Mouse (Mus musculus) MEL (cell line): ENCODE data around the gene Gprc5b. TPM values are rescaled to one million over a fixed set of nuclear protein-coding genes. Genes with fewer than 3 reads are reported as not detected.

Experiments used
- DNase-seq: peaks from one replicate; pipeline ENCODE4 v3.0.0; 2011; ENCODE audit warnings: low read depth, low spot score
- H3K27ac ChIP-seq: 2 replicates; pipeline ENCODE4 v1.5.1; 2012; ENCODE audit warnings: low read depth, mild to moderate bottlenecking, control low read depth, low read length, moderate library complexity; ENCODE audit not compliant: control insufficient read depth
- H3K27me3 ChIP-seq, 2 experiments: fragments of 150-350 bp in 1 of 2; sonication (generic) in 1 of 2; 2 replicates each; pipeline ENCODE4 v1.6.1; 2012; ENCODE audit warnings: low read length in 2 of 2, mild to moderate bottlenecking in 2 of 2, improper control_type of control experiment in 1 of 2, moderate library complexity in 1 of 2; ENCODE audit not compliant: insufficient read depth in 2 of 2, control insufficient read depth in 1 of 2
- H3K36me3 ChIP-seq, 2 experiments: 2 replicates each; pipeline ENCODE4 v1.6.1; 2012 to 2014; ENCODE audit warnings: low read length in 2 of 2, improper control_type of control experiment in 1 of 2, inconsistent platforms in 1 of 2, mild to moderate bottlenecking in 1 of 2; ENCODE audit not compliant: insufficient read depth in 2 of 2, control insufficient read depth in 1 of 2
- H3K4me1 ChIP-seq, 2 experiments: fragments of 150-350 bp in 1 of 2; sonication (generic) in 1 of 2; 2 replicates each; pipeline ENCODE4 v1.6.1; 2012; ENCODE audit warnings: low read length in 2 of 2, improper control_type of control experiment in 1 of 2, mild to moderate bottlenecking in 1 of 2; ENCODE audit not compliant: insufficient read depth in 2 of 2, control insufficient read depth in 1 of 2
- H3K4me3 ChIP-seq, 2 experiments: fragments of 150-350 bp in 1 of 2; sonication (generic) in 1 of 2; 2 replicates each; pipeline ENCODE4 v1.5.1; 2012; ENCODE audit warnings: low read depth in 2 of 2, low read length in 2 of 2, mild to moderate bottlenecking in 2 of 2, moderate library complexity in 2 of 2, control low read depth in 1 of 2, improper control_type of control experiment in 1 of 2; ENCODE audit not compliant: control insufficient read depth in 1 of 2, insufficient read depth in 1 of 2
- H3K79me2 ChIP-seq: 2 replicates; pipeline ENCODE4 v1.6.1; 2012; ENCODE audit warnings: mild to moderate bottlenecking, low read length, moderate library complexity; ENCODE audit not compliant: control insufficient read depth, poor library complexity, insufficient read depth
- H3K9ac ChIP-seq: 2 replicates; pipeline ENCODE4 v1.6.1; 2012; ENCODE audit warnings: low read depth, mild to moderate bottlenecking, control low read depth, low read length, moderate library complexity; ENCODE audit not compliant: control insufficient read depth, poor library complexity, severe bottlenecking
- H3K9me3 ChIP-seq: fragments of 150-350 bp; sonication (generic); replicated peaks from 2 replicates; pipeline ENCODE4 v1.6.1; 2012; ENCODE audit warnings: mild to moderate bottlenecking, low read length, improper control_type of control experiment, moderate library complexity; ENCODE audit not compliant: insufficient read depth
- CTCF ChIP-seq, 3 experiments: IDR thresholded peaks in 2 of 3; conservative IDR thresholded peaks in 1 of 3; 2 replicates each; pipeline ENCODE4 v1.5.1; 2011 to 2012; ENCODE audit warnings: low read length in 3 of 3, low read depth in 2 of 3, mild to moderate bottlenecking in 2 of 3, improper control_type of control experiment in 1 of 3, inconsistent platforms in 1 of 3, mixed read lengths in 1 of 3, moderate library complexity in 1 of 3; ENCODE audit not compliant: control insufficient read depth in 1 of 3, insufficient read depth in 1 of 3, poor library complexity in 1 of 3, severe bottlenecking in 1 of 3
- ELF1 ChIP-seq: IDR thresholded peaks from 2 replicates; pipeline ENCODE4 v1.6.1; 2014; ENCODE audit warnings: low read depth, mild to moderate bottlenecking, inconsistent platforms, low read length, improper control_type of control experiment, moderate library complexity
- EP300 ChIP-seq, 2 experiments: IDR thresholded peaks; 2 replicates each; pipeline ENCODE4 v1.6.1; 2011; ENCODE audit warnings: improper control_type of control experiment in 2 of 2, low read length in 2 of 2, low read depth in 1 of 2, mild to moderate bottlenecking in 1 of 2
- GABPA ChIP-seq: IDR thresholded peaks from 2 replicates; pipeline ENCODE4 v1.6.1; 2012; ENCODE audit warnings: low read depth, mild to moderate bottlenecking, inconsistent platforms, low read length, improper control_type of control experiment, moderate library complexity
- KAT2A ChIP-seq: conservative IDR thresholded peaks from 2 replicates; pipeline ENCODE4 v1.6.1; 2012; ENCODE audit warnings: low read depth, low read length, improper control_type of control experiment, inconsistent platforms
- MAFK ChIP-seq: IDR thresholded peaks from 2 replicates; pipeline ENCODE4 v1.6.1; 2011; ENCODE audit warnings: low read depth, mild to moderate bottlenecking, low read length, improper control_type of control experiment, borderline replicate concordance
- NRF1 ChIP-seq: IDR thresholded peaks from 2 replicates; pipeline ENCODE4 v1.6.1; 2014; ENCODE audit warnings: low read depth, mild to moderate bottlenecking, inconsistent platforms, low read length, improper control_type of control experiment, moderate library complexity; ENCODE audit not compliant: poor library complexity, insufficient read depth, severe bottlenecking
- POLR2AphosphoS2 ChIP-seq: IDR thresholded peaks from 2 replicates; pipeline ENCODE4 v1.6.1; 2011; ENCODE audit warnings: low read length, improper control_type of control experiment
- SIN3A ChIP-seq: IDR thresholded peaks from 2 replicates; pipeline ENCODE4 v1.6.1; 2012; ENCODE audit warnings: low read length, improper control_type of control experiment, inconsistent platforms
- SMC3 ChIP-seq: IDR thresholded peaks from 2 replicates; pipeline ENCODE4 v1.6.1; 2011; ENCODE audit warnings: low read depth, low read length, improper control_type of control experiment
- TCF12 ChIP-seq: IDR thresholded peaks from 2 replicates; pipeline ENCODE4 v1.6.1; 2014; ENCODE audit warnings: low read depth, mild to moderate bottlenecking, inconsistent platforms, low read length, improper control_type of control experiment, moderate library complexity
- ZKSCAN1 ChIP-seq: IDR thresholded peaks from 2 replicates; pipeline ENCODE4 v1.6.1; 2012; ENCODE audit warnings: low read depth, mild to moderate bottlenecking, inconsistent platforms, low read length, improper control_type of control experiment, moderate library complexity
- polyA plus RNA-seq, 2 experiments: library from polyadenylated mRNA; stranded (reverse) in 1 of 2; unstranded in 1 of 2; fragments of >175 nt in 1 of 2; fragments of >200 nt in 1 of 2; gene quantifications; 2 replicates each; pipeline versions ENCODE4 v1.2.1 to v1.2.4; 2012; ENCODE audit warnings: low replicate concordance in 2 of 2, low read depth in 1 of 2; ENCODE audit not compliant: insufficient read length in 2 of 2, insufficient read depth in 1 of 2, missing spikeins in 1 of 2
- total RNA-seq: library from RNA; depleted of rRNA; stranded (reverse); fragments of 300-350 nt; gene quantifications from 2 replicates; pipeline ENCODE4 v1.2.3, GENCODE M21; 2012

Gene Gprc5b
- total and polyA plus RNA-seq, 3 experiments = not detected

DNA sequence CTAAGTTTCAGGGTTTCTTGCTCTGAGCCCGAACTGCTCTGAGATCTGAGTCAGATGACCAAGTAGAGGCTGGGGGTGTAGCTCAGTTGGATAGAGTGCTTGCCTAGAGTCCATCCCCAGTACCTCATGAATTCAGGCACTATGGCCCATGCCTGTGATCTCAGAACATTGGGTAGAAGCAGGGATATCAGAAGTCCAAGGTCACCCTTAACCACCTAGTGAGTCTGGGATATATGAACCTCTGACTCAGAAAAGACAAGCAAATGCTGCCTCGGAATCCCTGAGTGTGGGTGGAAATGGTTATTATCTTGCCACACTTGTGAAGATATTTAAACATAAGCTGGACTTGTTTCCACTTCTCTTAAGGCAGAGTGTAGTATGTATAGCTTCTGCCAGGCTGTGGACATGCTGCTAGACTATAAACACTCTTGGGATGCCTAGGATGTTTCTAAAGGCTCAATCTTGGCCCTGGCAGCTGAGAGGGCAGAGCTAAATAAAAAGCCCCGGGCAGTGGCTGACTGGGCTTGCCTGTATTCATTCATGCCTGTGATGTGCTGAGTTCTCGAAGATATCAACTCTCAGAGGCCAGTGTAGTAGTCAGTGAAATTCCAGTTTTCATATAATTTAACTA is 38.3 kb downstream of the Gprc5b start:
- Histone ChIP-seq H3K36me3 (no peaks in the 10 kb centered on the region), H3K79me2 (no peaks in the 10 kb centered on the region), H3K27me3 (0 out of 4 replicates have a peak, but pooled peaks cover 0 to 3% of the 10 kb centered on the region in 2 experiments), H3K9me3 (no peaks in the 10 kb centered on the region), H3K27ac (no peak overlapping the region), H3K4me3 (no peak overlapping the region), H3K4me1 (no peaks in the 10 kb centered on the region), H3K9ac (no peak overlapping the region)
- DNase-seq = no peak
- TF ChIP-seq ELF1 = no peak
- no peak for TF ChIP-seq SIN3A
- TF ChIP-seq TCF12 = no peak
- no peak for TF ChIP-seq SMC3
- no peak for TF ChIP-seq KAT2A
- no peak for TF ChIP-seq ZKSCAN1

DNA sequence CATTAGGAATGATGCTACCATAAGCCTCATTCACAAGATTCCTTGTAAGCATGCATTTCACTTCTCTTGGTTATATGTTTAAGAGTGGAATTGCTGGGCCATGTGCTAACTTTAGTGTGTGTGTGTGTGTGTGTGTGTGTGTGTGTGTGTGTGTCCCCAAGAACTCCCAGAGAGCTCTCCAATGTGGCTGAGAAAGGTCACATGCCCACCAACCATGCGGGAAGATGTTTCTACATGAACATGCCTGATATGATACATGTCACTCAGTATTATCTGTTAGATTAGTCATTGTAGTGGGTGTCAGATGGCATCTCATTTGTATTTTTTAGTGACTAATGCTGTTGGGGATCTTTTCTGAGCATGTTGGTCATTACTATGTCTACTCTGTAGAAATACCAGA is 40.0 kb downstream of the Gprc5b start:
- TF ChIP-seq CTCF (IDR thresholded peaks at IDR 0.05 in 2 of 3, conservative IDR thresholded peaks at IDR 0.05 in 1 of 3; ENCODE audit: control insufficient read depth in 1 of 3, insufficient read depth in 1 of 3, low read depth in 2 of 3, low read length in 3 of 3, poor library complexity in 1 of 3, severe bottlenecking in 1 of 3) (no peak), MAFK (no peak), NRF1 (no peak), GABPA (no peak), POLR2AphosphoS2 (no peak), EP300 (IDR thresholded peaks at IDR 0.05; ENCODE audit: low read depth in 1 of 2, low read length in 2 of 2) (no peak), TCF12 (no peak)
- TF ChIP-seq, all 39 proteins: peak for 0
- Histone ChIP-seq H3K9ac (no peak overlapping the region), H3K79me2 (no peaks in the 10 kb centered on the region), H3K36me3 (no peaks in the 10 kb centered on the region), H3K4me1 (no peaks in the 10 kb centered on the region), H3K4me3 (no peak overlapping the region), H3K9me3 (no peaks in the 10 kb centered on the region), H3K27ac (no peak overlapping the region), H3K27me3 (no peaks in the 10 kb centered on the region; a peak in 1 of 4 replicates)
- DNase-seq = no peak

GRCm38 (mm10) chr7:118953626-118954282 is 41.3 kb downstream of the Gprc5b start:
- no peak for DNase-seq
- Histone ChIP-seq H3K27ac (no peak overlapping the region), H3K4me1 (no peaks in the 10 kb centered on the region), H3K27me3 (no peaks in the 10 kb centered on the region; a peak in 1 of 4 replicates), H3K4me3 (no peak overlapping the region), H3K9me3 (no peaks in the 10 kb centered on the region), H3K79me2 (no peaks in the 10 kb centered on the region), H3K9ac (no peak overlapping the region), H3K36me3 (no peaks in the 10 kb centered on the region)
- no peak for TF ChIP-seq ZKSCAN1
- no peak for TF ChIP-seq MAFK
